Mouse (Mus musculus): ENCODE data around the gene Fxyd3. TPM values are rescaled to one million over a fixed set of nuclear protein-coding genes. Genes with fewer than 3 reads are reported as not detected.
A peak's percentile ranks its signal among the peaks of the same experiment; 100 is the strongest.

Fxyd3 gene
- polyA plus RNA-seq, 1 experiment from 2014 or later = 1.1 TPM

- 12% methylated on average over 9 of the region's 9 CpGs for WGBS (ENCODE audit: insufficient replicate concordance)
- Histone ChIP-seq H3K4me3 (ENCODE audit: low read depth, low read length) (no peak overlapping the region), H3K27me3 (ENCODE audit: control insufficient read depth, insufficient read depth, low read depth, low read length) (peaks cover 44% of the 10 kb centered on the region), H3K9ac (ENCODE audit: low read depth, low read length) (no peak overlapping the region), H3K4me1 (ENCODE audit: control insufficient read depth, low read depth, low read length) (peaks cover 6% of the 10 kb centered on the region), H3K36me3 (ENCODE audit: control insufficient read depth, insufficient read depth) (no peaks in the 10 kb centered on the region), H3K4me2 (ENCODE audit: low read depth, low read length) (no peak overlapping the region), H3K9me3 (replicated peaks; ENCODE audit: control insufficient read depth, low read length) (no peaks in the 10 kb centered on the region), H3K27ac (ENCODE audit: low read length) (no peak overlapping the region)
- no peak for ATAC-seq (ENCODE audit: low read depth)
Measured at GRCm38 (mm10) chr7:31050921-31051320, 25.6 kb downstream of the Fxyd3 start.

- no peak overlapping the region for H3K4me3 ChIP-seq (ENCODE audit: low read depth, low read length)
- H3K36me3 ChIP-seq (ENCODE audit: control insufficient read depth, insufficient read depth) = no peaks in the 10 kb centered on the region
- no peaks in the 10 kb centered on the region for H3K9me3 ChIP-seq (replicated peaks; ENCODE audit: control insufficient read depth, low read length)
- H3K27me3 ChIP-seq (ENCODE audit: control insufficient read depth, insufficient read depth, low read depth, low read length) = peaks cover 44% of the 10 kb centered on the region
- peaks cover 6% of the 10 kb centered on the region for H3K4me1 ChIP-seq (ENCODE audit: control insufficient read depth, low read depth, low read length)
- H3K4me2 ChIP-seq (ENCODE audit: low read depth, low read length) = no peak overlapping the region
- 6% methylated on average over 6 of the region's 6 CpGs for WGBS (ENCODE audit: insufficient replicate concordance)
- H3K9ac ChIP-seq (ENCODE audit: low read depth, low read length) = no peak overlapping the region
- no peak overlapping the region for H3K27ac ChIP-seq (ENCODE audit: low read length)
- ATAC-seq (ENCODE audit: low read depth) = no peak
Measured at GRCm38 (mm10) chr7:31050487-31050886, 26.0 kb downstream of the Fxyd3 start.

GRCm38 (mm10) chr7:31049846-31050281 is 26.6 kb downstream of the Fxyd3 start:
- Histone ChIP-seq H3K9me3 (replicated peaks; ENCODE audit: control insufficient read depth, low read length) (no peaks in the 10 kb centered on the region), H3K36me3 (ENCODE audit: control insufficient read depth, insufficient read depth) (no peaks in the 10 kb centered on the region), H3K4me1 (ENCODE audit: control insufficient read depth, low read depth, low read length) (peaks cover 6% of the 10 kb centered on the region), H3K27me3 (ENCODE audit: control insufficient read depth, insufficient read depth, low read depth, low read length) (peaks cover 44% of the 10 kb centered on the region), H3K27ac (ENCODE audit: low read length) (no peak overlapping the region), H3K9ac (ENCODE audit: low read depth, low read length) (no peak overlapping the region), H3K4me3 (ENCODE audit: low read depth, low read length) (no peak overlapping the region), H3K4me2 (ENCODE audit: low read depth, low read length) (no peak overlapping the region)
- 6% methylated on average over 13 of the region's 15 CpGs for WGBS (ENCODE audit: insufficient replicate concordance)
- no peak for ATAC-seq (ENCODE audit: low read depth)

- H3K9ac ChIP-seq (ENCODE audit: low read depth, low read length) = no peak overlapping the region
- peaks cover 44% of the 10 kb centered on the region for H3K27me3 ChIP-seq (ENCODE audit: control insufficient read depth, insufficient read depth, low read depth, low read length)
- no peak overlapping the region for H3K4me2 ChIP-seq (ENCODE audit: low read depth, low read length)
- 15% methylated on average over 5 of the region's 5 CpGs for WGBS (ENCODE audit: insufficient replicate concordance)
- H3K4me3 ChIP-seq (ENCODE audit: low read depth, low read length) = no peak overlapping the region
- ATAC-seq (ENCODE audit: low read depth) = no peak
- H3K9me3 ChIP-seq (replicated peaks; ENCODE audit: control insufficient read depth, low read length) = no peaks in the 10 kb centered on the region
- peaks cover 6% of the 10 kb centered on the region for H3K4me1 ChIP-seq (ENCODE audit: control insufficient read depth, low read depth, low read length)
- H3K36me3 ChIP-seq (ENCODE audit: control insufficient read depth, insufficient read depth) = no peaks in the 10 kb centered on the region
- H3K27ac ChIP-seq (ENCODE audit: low read length) = no peak overlapping the region
Measured at GRCm38 (mm10) chr7:31049135-31049845, 27.2 kb downstream of the Fxyd3 start.

- Histone ChIP-seq H3K27ac (ENCODE audit: low read length) (peak within 1 kb of the TSS; percentile 24; the same call in 1 of the 2 replicates), H3K9ac (ENCODE audit: low read depth, low read length) (no peak within 1 kb of the TSS; the same call in 1 of the 2 replicates), H3K27me3 (ENCODE audit: control insufficient read depth, insufficient read depth, low read depth, low read length) (peaks cover 10% of the 10 kb centered on the region), H3K36me3 (ENCODE audit: control insufficient read depth, insufficient read depth) (no peaks in the 10 kb centered on the region), H3K4me1 (ENCODE audit: control insufficient read depth, low read depth, low read length) (no peaks in the 10 kb centered on the region), H3K4me2 (ENCODE audit: low read depth, low read length) (peak within 1 kb of the TSS; percentile 46), H3K9me3 (replicated peaks; ENCODE audit: control insufficient read depth, low read length) (no peaks in the 10 kb centered on the region), H3K4me3 (ENCODE audit: low read depth, low read length) (peak within 1 kb of the TSS; percentile 46)
- 38% methylated on average over 10 of the region's 10 CpGs for WGBS (ENCODE audit: insufficient replicate concordance)
- ATAC-seq (ENCODE audit: low read depth) = no peak
Measured at GRCm38 (mm10) chr7:31042431-31042910, 34.0 kb downstream of the Fxyd3 start, which contains the start of gene Fxyd5. Fxyd5 (minus strand) TSS chr7:31042481.

GRCm38 (mm10) chr7:31041662-31042315 is 34.7 kb downstream of the Fxyd3 start:
- WGBS (ENCODE audit: insufficient replicate concordance) = 2% methylated on average over 28 of the region's 28 CpGs
- H3K27me3 ChIP-seq (ENCODE audit: control insufficient read depth, insufficient read depth, low read depth, low read length) = peaks cover 10% of the 10 kb centered on the region

GRCm38 (mm10) chr7:31041023-31041407 is 35.5 kb downstream of the Fxyd3 start:
- H3K4me3 ChIP-seq (ENCODE audit: low read depth, low read length) = peak overlapping the region; percentile 46
- no peak for ATAC-seq (ENCODE audit: low read depth)

More at GRCm38 (mm10) chr7:31041662-31042315, 34.7 kb downstream of the Fxyd3 start:
- H3K4me2 ChIP-seq (ENCODE audit: low read depth, low read length) = peak overlapping the region; percentile 46
- H3K4me1 ChIP-seq (ENCODE audit: control insufficient read depth, low read depth, low read length) = no peaks in the 10 kb centered on the region
- H3K9ac ChIP-seq (ENCODE audit: low read depth, low read length) = no peak overlapping the region; the same call in 1 of the 2 replicates
- no peaks in the 10 kb centered on the region for H3K9me3 ChIP-seq (replicated peaks; ENCODE audit: control insufficient read depth, low read length)
- no peaks in the 10 kb centered on the region for H3K36me3 ChIP-seq (ENCODE audit: control insufficient read depth, insufficient read depth)
- H3K4me3 ChIP-seq (ENCODE audit: low read depth, low read length) = peak overlapping the region; percentile 46
- H3K27ac ChIP-seq (ENCODE audit: low read length) = peak overlapping the region; percentile 24; the same call in 1 of the 2 replicates
- ATAC-seq (ENCODE audit: low read depth) = peak; percentile 58; the same call in 1 of the 2 replicates

GRCm38 (mm10) chr7:31040281-31041022 is 36.1 kb downstream of the Fxyd3 start:
- peaks cover 10% of the 10 kb centered on the region for H3K27me3 ChIP-seq (ENCODE audit: control insufficient read depth, insufficient read depth, low read depth, low read length)
- H3K36me3 ChIP-seq (ENCODE audit: control insufficient read depth, insufficient read depth) = no peaks in the 10 kb centered on the region
- H3K9ac ChIP-seq (ENCODE audit: low read depth, low read length) = no peak overlapping the region
- ATAC-seq (ENCODE audit: low read depth) = no peak
- no peak overlapping the region for H3K4me3 ChIP-seq (ENCODE audit: low read depth, low read length)
- H3K4me2 ChIP-seq (ENCODE audit: low read depth, low read length) = 0 out of 2 replicates have a peak overlapping the region, but pooled peaks have one; percentile 30
- WGBS (ENCODE audit: insufficient replicate concordance) = 35% methylated on average over 12 of the region's 12 CpGs
- no peaks in the 10 kb centered on the region for H3K4me1 ChIP-seq (ENCODE audit: control insufficient read depth, low read depth, low read length)
- H3K27ac ChIP-seq (ENCODE audit: low read length) = no peak overlapping the region
- H3K9me3 ChIP-seq (replicated peaks; ENCODE audit: control insufficient read depth, low read length) = no peaks in the 10 kb centered on the region

More at GRCm38 (mm10) chr7:31041023-31041407, 35.5 kb downstream of the Fxyd3 start:
- Histone ChIP-seq H3K4me1 (ENCODE audit: control insufficient read depth, low read depth, low read length) (no peaks in the 10 kb centered on the region), H3K36me3 (ENCODE audit: control insufficient read depth, insufficient read depth) (no peaks in the 10 kb centered on the region), H3K9ac (ENCODE audit: low read depth, low read length) (no peak overlapping the region), H3K9me3 (replicated peaks; ENCODE audit: control insufficient read depth, low read length) (no peaks in the 10 kb centered on the region), H3K27ac (ENCODE audit: low read length) (no peak overlapping the region), H3K4me2 (ENCODE audit: low read depth, low read length) (no peak overlapping the region), H3K27me3 (ENCODE audit: control insufficient read depth, insufficient read depth, low read depth, low read length) (peaks cover 10% of the 10 kb centered on the region)
- 12% methylated on average over 8 of the region's 8 CpGs for WGBS (ENCODE audit: insufficient replicate concordance)
